ENCODE assay signal across 8 mouse cellular contexts in the genomic region with DNA sequence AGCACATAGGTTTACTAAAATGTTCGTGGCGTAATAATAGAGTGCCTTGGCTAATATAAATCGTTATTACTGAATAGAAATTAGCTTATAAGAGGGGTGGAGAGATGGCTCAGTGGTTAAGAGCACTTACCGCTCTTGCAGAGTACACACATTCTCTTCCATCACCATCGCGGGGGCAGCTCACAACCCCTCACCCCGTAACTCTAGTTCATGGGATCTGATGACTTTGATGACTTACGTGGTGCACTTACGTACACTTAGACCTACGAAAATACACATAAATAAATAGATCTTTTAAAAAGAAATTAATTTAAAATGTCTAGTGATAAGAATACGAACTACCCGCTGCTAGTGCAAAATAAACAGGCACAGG. TPM values are rescaled to one million over a fixed set of nuclear protein-coding genes. Genes with fewer than 3 reads are reported as not detected.
DNase-seq lines count a peak whose midpoint lies in the region; ATAC-seq and TF ChIP-seq lines count a peak whose summit lies in the region.

No protein-coding gene starts in this region.

- H3K4me3 ChIP-seq in hindbrain, embryonic 10.5 days = peak overlapping the region; percentile 74
- H3K4me3 ChIP-seq in liver, embryonic 14.5 days (ENCODE audit: insufficient read depth in 1 of 2, low read depth in 2 of 2, low read length in 2 of 2) = peak overlapping the region; percentile 48 to 65

- peak overlapping the region; percentile 97 for H3K27ac ChIP-seq in hindbrain, embryonic 10.5 days
- H3K27ac ChIP-seq in liver, embryonic 14.5 days = no peak overlapping the region

- no peak for ATAC-seq in liver, embryonic 14.5 days (ENCODE audit: insufficient read depth)

- H3K4me2 ChIP-seq in liver, embryonic 14.5 days (ENCODE audit: low read depth) = peak overlapping the region; percentile 89

- TF ChIP-seq CTCF in liver, embryonic 14.5 days (IDR thresholded peaks at IDR 0.05; ENCODE audit: low read depth) = no peak

- WGBS in hindbrain, embryonic 10.5 days = 51% methylated on average over 12 of the region's 12 CpGs
- 46% methylated on average over 12 of the region's 12 CpGs for WGBS in liver, embryonic 14.5 days (ENCODE audit: insufficient replicate concordance)

- peaks cover 11% of the 10 kb centered on the region; the same call in 1 of the 2 replicates for H3K27me3 ChIP-seq in hindbrain, embryonic 10.5 days (ENCODE audit: insufficient read depth, poor library complexity, severe bottlenecking)
- H3K27me3 ChIP-seq in liver, embryonic 14.5 days (ENCODE audit: control insufficient read depth, insufficient read depth, low read length) = no peaks in the 10 kb centered on the region; the same call in 1 of the 2 replicates

- no peak for TF ChIP-seq EP300 in liver, embryonic 14.5 days (IDR thresholded peaks at IDR 0.05; ENCODE audit: low read depth)

- H3K9me3 ChIP-seq in hindbrain, embryonic 10.5 days = no peaks in the 10 kb centered on the region
- H3K9me3 ChIP-seq in liver, embryonic 14.5 days (ENCODE audit: control insufficient read depth, low read length) = no peaks in the 10 kb centered on the region

- no peak overlapping the region for H3K9ac ChIP-seq in liver, embryonic 14.5 days (replicated peaks)

- H3K4me1 ChIP-seq in hindbrain, embryonic 10.5 days (replicated peaks) = peaks cover 7% of the 10 kb centered on the region; the same call in 1 of the 2 replicates
- H3K4me1 ChIP-seq in liver, embryonic 14.5 days (replicated peaks; ENCODE audit: control insufficient read depth in 2 of 2, insufficient read depth in 2 of 2, low read length in 1 of 2) = peaks cover 0 to 9% of the 10 kb centered on the region in 2 experiments; a peak in 2 of 4 replicates

- no peaks in the 10 kb centered on the region for H3K36me3 ChIP-seq in hindbrain, embryonic 10.5 days
- H3K36me3 ChIP-seq in liver, embryonic 14.5 days (replicated peaks; ENCODE audit: control insufficient read depth, insufficient read depth, low read depth) = no peaks in the 10 kb centered on the region

- DNase-seq in adrenal gland, adult (ENCODE audit: inconsistent age in 2 of 2, low spot score in 1 of 2) = peak; percentile 21 to 57
- DNase-seq in adrenal gland, postnatal 14 days = no peak
- peak; percentile 10 to 15 for DNase-seq in right cerebral cortex, adult 2 months (ENCODE audit: low spot score in 2 of 2)
- DNase-seq in right cerebral cortex, postnatal 36 days (ENCODE audit: low spot score in 2 of 2) = no peak
- DNase-seq in hindbrain, embryonic 10.5 days (ENCODE audit: low spot score) = no peak
- no peak for DNase-seq in liver, embryonic 14.5 days (ENCODE audit: low read depth in 3 of 3, low spot score in 3 of 3)
- DNase-seq in yolk sac, embryonic 10.5 days (ENCODE audit: low spot score) = no peak
- no peak for DNase-seq in adrenal gland, adult 8-10 months

RNA-seq across cellular contexts. Expression of gene Prdm9, which starts 0.8 kb away (rescaled TPM):
- 9.1 and 9.2 TPM in 2 replicates for total RNA-seq in adrenal gland, postnatal 14 days (2021)
- 2.3 and 3.2 TPM in 2 replicates for polyA plus RNA-seq in hindbrain, embryonic 10.5 days (2016; fragmentation: Nextera tagmentation; extraction: Ambion mirVana)
- 0.41 and 0.64 TPM in 2 replicates for polyA plus RNA-seq in liver, embryonic 14.5 days (2012; rRNA removed)
- 0.11 and 0.35 TPM in 2 replicates for polyA plus RNA-seq in liver, embryonic 14.5 days (2014; fragmentation: Nextera tagmentation; extraction: Ambion mirVana)
- total RNA-seq in adrenal gland, adult 8-10 months (2022) = 10 to 100 TPM in 1 of 4 experiments, 1 to 10 TPM in 3; 5.1 to 11.2 (median 7.1) TPM

RNA-seq across cellular contexts. Expression of gene Pdcd2, which starts 37.8 kb away (rescaled TPM):
- 30.8 and 36.2 TPM in 2 replicates for total RNA-seq in adrenal gland, postnatal 14 days (2021)
- polyA plus RNA-seq in hindbrain, embryonic 10.5 days (2016; fragmentation: Nextera tagmentation; extraction: Ambion mirVana) = 49.8 and 51.1 TPM in 2 replicates
- 11.0 and 11.7 TPM in 2 replicates for polyA plus RNA-seq in liver, embryonic 14.5 days (2012; rRNA removed)
- 20.5 and 26.3 TPM in 2 replicates for polyA plus RNA-seq in liver, embryonic 14.5 days (2014; fragmentation: Nextera tagmentation; extraction: Ambion mirVana)
- 10 to 100 TPM; 34.2 to 42.4 (median 38.9) TPM for total RNA-seq in adrenal gland, adult 8-10 months (2022)

Comparison
In these comparisons a context has a peak if more than half of its experiments do, and no peak if none do; other contexts are left out.
1. DNase-seq: peak in adrenal gland, adult (2 of 2) and right cerebral cortex, adult 2 months (2 of 2); none in adrenal gland, postnatal 14 days (single experiment), right cerebral cortex, postnatal 36 days (0 of 2), hindbrain, embryonic 10.5 days (single experiment), liver, embryonic 14.5 days (0 of 3), yolk sac, embryonic 10.5 days (single experiment) and adrenal gland, adult 8-10 months (single experiment).